Mouse (Mus musculus): ENCODE measurements around the gene Pstk.

DNA sequence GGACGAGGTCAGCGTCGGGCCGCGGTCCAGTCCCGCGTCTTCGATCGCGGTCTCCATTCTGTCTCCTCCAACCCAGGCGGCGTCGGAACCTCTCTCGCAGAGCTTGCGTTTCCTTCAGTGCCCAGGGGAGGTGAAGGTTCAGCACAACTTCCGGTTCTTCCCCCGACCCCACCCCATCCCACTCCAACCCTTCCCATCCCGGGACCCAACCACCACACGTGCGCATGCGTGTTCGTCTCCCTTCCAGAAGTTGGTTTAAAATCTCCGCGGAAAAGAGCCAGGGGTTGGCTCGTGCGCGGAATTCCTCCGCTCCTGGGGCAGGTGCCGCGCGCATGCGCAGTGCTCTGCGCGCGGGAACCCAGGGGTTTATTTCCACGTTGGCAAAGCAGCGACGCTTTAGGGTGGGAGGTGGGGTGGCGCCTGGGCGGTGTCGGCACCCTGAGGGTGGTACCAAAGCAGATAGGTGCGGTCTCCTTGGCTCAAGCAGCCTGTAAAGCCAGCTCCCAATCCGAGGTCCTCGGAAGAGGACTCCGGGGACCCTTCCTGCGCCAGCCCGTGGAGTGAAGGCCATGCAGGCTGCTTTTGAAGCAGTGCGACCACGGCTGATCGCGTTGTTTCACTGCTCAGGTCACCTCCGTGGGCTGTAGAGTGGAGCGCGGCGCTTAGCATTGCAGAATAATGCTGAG, 8.2 kb upstream of the Pstk start, which contains the start of gene 2310057M21Rik:
- TF ChIP-seq CTCF (IDR thresholded peaks at IDR 0.05; ENCODE audit: control insufficient read depth, insufficient read depth, insufficient replicate concordance, low read depth, low read length), result no peak
- TF ChIP-seq POLR2A (IDR thresholded peaks at IDR 0.05; ENCODE audit: control insufficient read depth, low read depth, low read length), result no peak; the same call in 1 of the 2 replicates
